Comparison of ENCODE assay signal across 7 mouse cellular contexts in genomic region chr13:80864195-80864594, GRCm38 (mm10).
"Had no signal": no experiment of that assay in that cellular context is flagged by ENCODE, and none has a peak within 500 bp of the region (broad histone marks: within the 10 kb centered on the region; RNA-seq: fewer than 3 reads in every experiment).

No protein-coding gene starts in this region.

- H3K36me3 ChIP-seq: limb, embryonic 15.5 days; liver, embryonic 12.5 days; midbrain, embryonic 10.5 days had no signal

- DNase-seq: kidney, adult 18-20 months; kidney, postnatal 10 days; midbrain, embryonic 14.5 days; right cerebral cortex, adult 18-20 months had no signal

- H3K4me2 ChIP-seq: limb, embryonic 15.5 days; liver, embryonic 12.5 days had no signal

- H3K27me3 ChIP-seq: limb, embryonic 15.5 days; liver, embryonic 12.5 days had no signal

- ATAC-seq: liver, embryonic 12.5 days had no signal

- H3K4me3 ChIP-seq: limb, embryonic 15.5 days; liver, embryonic 12.5 days; midbrain, embryonic 10.5 days had no signal
